12 mouse cellular contexts compared by ENCODE assay signal in genomic region chr8:83032800-83033199, GRCm38 (mm10).
A peak's percentile ranks its signal among the peaks of the same experiment; 100 is the strongest.
DNase-seq lines count a peak whose midpoint lies in the region; ATAC-seq and TF ChIP-seq lines count a peak whose summit lies in the region.
"Had no signal": no experiment of that assay in that cellular context is flagged by ENCODE, and none has a peak within 500 bp of the region (broad histone marks: within the 10 kb centered on the region; RNA-seq: fewer than 3 reads in every experiment).

No protein-coding gene starts in this region.

- no peak overlapping the region for H3K4me2 ChIP-seq in heart, embryonic 11.5 days

- 44% methylated on average over 7 of the region's 7 CpGs for WGBS in heart, adult 2 months
- WGBS in heart, embryonic 11.5 days (ENCODE audit: insufficient replicate concordance) = 55% methylated on average over 7 of the region's 7 CpGs

- ATAC-seq in heart, embryonic 11.5 days (replicated peaks; ENCODE audit: insufficient number of reproducible peaks, low FRiP score, low TSS enrichment) = no peak

- H3K9ac ChIP-seq in heart, adult 2 months (ENCODE audit: low read depth, low read length) = no peak overlapping the region; the same call in 1 of the 2 replicates
- H3K9ac ChIP-seq in heart, embryonic 11.5 days (ENCODE audit: low read depth, low read length) = no peak overlapping the region

- no peak overlapping the region for H3K4me3 ChIP-seq in heart, adult 2 months
- no peak overlapping the region for H3K4me3 ChIP-seq in heart, embryonic 11.5 days (ENCODE audit: low read depth, low read length)
- H3K4me3 ChIP-seq in left cerebral cortex, adult 2 months = no peak overlapping the region

- no peak for TF ChIP-seq EP300 in heart, adult 2 months (IDR thresholded peaks at IDR 0.05; ENCODE audit: insufficient read depth, low read depth, low read length)

- H3K9me3 ChIP-seq in heart, embryonic 11.5 days (replicated peaks; ENCODE audit: control insufficient read depth, low read length) = no peaks in the 10 kb centered on the region

- no peak for TF ChIP-seq POLR2A in heart, adult 2 months (IDR thresholded peaks at IDR 0.05; ENCODE audit: insufficient read depth, low read depth, low read length)
- no peak for TF ChIP-seq POLR2A in brain, embryonic 14.5 days (IDR thresholded peaks at IDR 0.05; ENCODE audit: borderline replicate concordance, extremely low read depth, insufficient read depth, insufficient read length, poor library complexity, severe bottlenecking)

- H3K36me3 ChIP-seq in heart, adult 2 months (ENCODE audit: control insufficient read depth, insufficient read depth, low read length) = peaks cover 2% of the 10 kb centered on the region
- H3K36me3 ChIP-seq in heart, embryonic 11.5 days (ENCODE audit: control insufficient read depth, insufficient read depth, low read length) = no peaks in the 10 kb centered on the region

- peaks cover 10% of the 10 kb centered on the region for H3K4me1 ChIP-seq in heart, adult 2 months (ENCODE audit: control insufficient read depth, insufficient read depth, low read length)
- no peaks in the 10 kb centered on the region for H3K4me1 ChIP-seq in heart, embryonic 11.5 days (ENCODE audit: control insufficient read depth, insufficient read depth, low read length)

- no peaks in the 10 kb centered on the region for H3K27me3 ChIP-seq in heart, adult 2 months (ENCODE audit: control insufficient read depth, insufficient read depth, low read length)
- no peaks in the 10 kb centered on the region for H3K27me3 ChIP-seq in heart, embryonic 11.5 days (ENCODE audit: control insufficient read depth, insufficient read depth, low read length)

- DNase-seq in heart, adult 2 months = no peak
- DNase-seq in left cerebral cortex, adult 2 months (ENCODE audit: extremely low spot score in 1 of 2, low spot score in 2 of 2) = no peak
- DNase-seq in left cerebral cortex, postnatal 10 days (ENCODE audit: extremely low spot score in 1 of 2, low spot score in 2 of 2) = no peak
- DNase-seq in brain, embryonic 14.5 days (ENCODE audit: low read depth) = peak; percentile 40
- DNase-seq in left cerebral cortex, postnatal 14 days (ENCODE audit: low spot score in 2 of 2) = peak; percentile 41 to 72
- no peak for DNase-seq in thymus, postnatal 10 days (ENCODE audit: low spot score in 2 of 2)
- DNase-seq: adrenal gland, postnatal 25 days; cerebellum, postnatal 10 days; gastrocnemius, postnatal 14 days; lung, adult 2 months; thymus, postnatal 14 days had no signal

- no peak for TF ChIP-seq CTCF in heart, adult 2 months (IDR thresholded peaks at IDR 0.05)
- TF ChIP-seq CTCF in left cerebral cortex, adult 2 months (IDR thresholded peaks at IDR 0.05) = no peak
- no peak for TF ChIP-seq CTCF in brain, embryonic 14.5 days (IDR thresholded peaks at IDR 0.05; ENCODE audit: borderline replicate concordance, extremely low read depth, insufficient read depth, insufficient read length)

- intact Hi-C loops in heart, adult 2 months (cut with DNase I) = loop anchor here (5.0 kb wide), 1 partner anchor 170 kb away; the partner anchor contains the start of gene Rnf150
- intact Hi-C loops in left cerebral cortex, adult 2 months (cut with DNase I) = no loop called here
- intact Hi-C loops in left cerebral cortex, postnatal 10 days (cut with DNase I) = no loop called here
- intact Hi-C loops in left cerebral cortex, postnatal 14 days (cut with DNase I) = no loop called here

- H3K27ac ChIP-seq in heart, adult 2 months = peak overlapping the region; percentile 33; the same call in 1 of the 2 replicates
- H3K27ac ChIP-seq in heart, embryonic 11.5 days (ENCODE audit: low read depth, low read length) = no peak overlapping the region
- H3K27ac ChIP-seq in left cerebral cortex, adult 2 months = peak overlapping the region; percentile 59; the same call in 1 of the 2 replicates

- H3K79me2 ChIP-seq in heart, adult 2 months (replicated peaks; ENCODE audit: control insufficient read depth, insufficient read depth, low read length) = no peaks in the 10 kb centered on the region; the same call in 1 of the 2 replicates

Comparison
In these comparisons a context has a peak if more than half of its experiments do, and no peak if none do; other contexts are left out.
1. DNase-seq: peak in brain, embryonic 14.5 days (single experiment) and left cerebral cortex, postnatal 14 days (2 of 2); none in heart, adult 2 months (0 of 2), left cerebral cortex, adult 2 months (0 of 2), left cerebral cortex, postnatal 10 days (0 of 2) and thymus, postnatal 10 days (0 of 2).